Mouse (Mus musculus): ENCODE measurements around the gene Tiparp. TPM values are rescaled to one million over a fixed set of nuclear protein-coding genes. Genes with fewer than 3 reads are reported as not detected.

Tiparp gene
- polyA plus RNA-seq, 1 experiment from 2014 or later: 25.4 TPM

GRCm38 (mm10) chr3:65528614-65529470, 632 bp downstream of the Tiparp start:
- peak; percentile 56 for DNase-seq (ENCODE audit: low spot score)

DNA sequence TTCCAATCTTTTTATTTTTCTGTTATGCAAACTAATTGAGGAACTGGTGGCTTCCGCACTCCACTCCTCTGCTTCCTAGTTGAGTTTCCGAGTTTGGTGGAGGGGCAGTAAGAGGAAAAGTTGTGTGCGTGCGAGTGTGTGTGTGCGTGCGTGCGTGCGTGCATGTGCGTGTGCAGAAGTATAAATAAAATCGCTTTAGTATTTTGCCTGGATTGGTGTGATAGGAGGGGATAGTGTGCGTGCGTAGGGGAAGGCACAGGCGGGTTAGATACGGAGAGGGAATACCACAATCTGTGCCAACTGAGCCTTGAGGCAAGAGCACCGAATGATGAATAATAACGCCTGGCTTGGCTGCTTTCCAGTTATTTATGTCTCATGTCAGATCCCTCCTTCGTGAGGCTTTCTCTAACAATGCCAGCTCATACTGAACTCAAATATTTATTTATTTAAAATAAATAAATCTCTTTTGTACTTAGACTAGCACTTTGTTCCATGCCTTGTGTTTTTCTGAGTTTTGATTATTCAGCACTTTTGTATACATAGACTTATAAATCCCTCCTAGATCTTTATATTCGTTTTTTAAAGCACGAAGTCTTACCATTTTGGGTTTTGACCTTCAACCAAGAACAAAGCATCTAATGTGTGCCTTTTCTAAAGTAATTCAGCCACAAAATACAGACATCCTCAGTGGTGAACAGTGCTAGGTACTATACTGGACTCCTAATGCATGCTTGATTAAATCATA, 1.4 kb downstream of the Tiparp start:
- no peak for DNase-seq (ENCODE audit: low spot score)

DNA sequence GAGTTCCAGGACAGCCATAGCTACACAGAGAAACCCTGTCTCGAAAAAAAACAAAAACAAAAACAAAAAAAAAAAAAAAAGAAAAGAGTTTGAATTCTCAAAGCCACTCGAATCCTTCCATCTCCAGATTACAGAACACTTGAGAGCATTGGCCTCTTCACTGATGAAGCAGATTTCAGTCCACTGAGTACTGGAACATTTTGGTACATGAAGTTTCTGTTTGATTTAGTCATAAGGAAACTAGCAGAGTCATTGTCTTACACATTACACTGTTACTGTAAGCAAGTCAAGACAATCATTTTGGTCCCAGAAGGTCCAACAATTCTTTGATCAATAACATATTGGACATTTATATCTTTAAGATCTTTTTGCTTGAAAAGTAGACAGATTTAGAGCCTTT, 4.8 kb downstream of the Tiparp start:
- DNase-seq (ENCODE audit: low spot score): no peak

DNA sequence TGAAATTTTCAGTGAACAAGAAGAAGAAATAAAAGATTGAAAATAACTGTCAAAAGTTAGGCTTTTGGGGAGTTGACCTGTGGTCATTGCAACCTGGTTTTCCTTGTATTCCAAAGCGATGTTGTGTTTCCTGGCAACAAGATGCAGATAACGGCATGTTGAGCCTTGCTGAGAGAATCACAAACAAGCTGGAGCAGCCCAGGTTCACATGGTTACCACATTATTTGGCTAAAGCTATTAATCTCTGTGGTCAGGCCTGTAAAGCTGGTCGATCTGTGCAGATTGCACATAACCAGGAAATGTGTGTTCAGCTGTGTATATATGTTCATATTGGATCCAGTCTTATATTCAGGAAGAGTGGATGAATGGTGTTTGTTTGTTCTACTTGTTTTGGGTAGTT, 5.4 kb downstream of the Tiparp start:
- DNase-seq (ENCODE audit: low spot score): no peak

GRCm38 (mm10) chr3:65534488-65534887, 6.3 kb downstream of the Tiparp start:
- no peak for DNase-seq (ENCODE audit: low spot score)

GRCm38 (mm10) chr3:65535087-65535761, 7.0 kb downstream of the Tiparp start:
- DNase-seq (ENCODE audit: low spot score): no peak

DNA sequence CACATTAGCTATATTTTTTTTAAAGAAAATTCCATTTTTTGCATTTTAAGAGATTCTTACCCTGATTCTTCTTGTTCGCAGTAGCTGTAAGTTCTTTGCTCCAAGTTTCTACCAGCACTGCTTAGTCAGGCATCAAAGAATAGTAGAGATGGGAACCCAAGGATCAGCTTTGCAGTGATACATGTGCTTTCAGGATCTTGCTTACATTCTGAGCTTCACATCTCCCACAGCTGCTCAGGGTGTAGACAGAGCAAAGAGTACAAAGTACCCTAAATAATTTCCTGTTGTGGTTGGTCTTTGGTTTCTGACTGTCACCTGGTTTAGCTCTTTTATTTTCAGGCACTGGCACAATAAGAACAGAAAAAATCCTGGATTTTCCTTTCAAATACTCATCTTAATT, 9.1 kb downstream of the Tiparp start:
- peak; percentile 72 for DNase-seq (ENCODE audit: low spot score)

DNA sequence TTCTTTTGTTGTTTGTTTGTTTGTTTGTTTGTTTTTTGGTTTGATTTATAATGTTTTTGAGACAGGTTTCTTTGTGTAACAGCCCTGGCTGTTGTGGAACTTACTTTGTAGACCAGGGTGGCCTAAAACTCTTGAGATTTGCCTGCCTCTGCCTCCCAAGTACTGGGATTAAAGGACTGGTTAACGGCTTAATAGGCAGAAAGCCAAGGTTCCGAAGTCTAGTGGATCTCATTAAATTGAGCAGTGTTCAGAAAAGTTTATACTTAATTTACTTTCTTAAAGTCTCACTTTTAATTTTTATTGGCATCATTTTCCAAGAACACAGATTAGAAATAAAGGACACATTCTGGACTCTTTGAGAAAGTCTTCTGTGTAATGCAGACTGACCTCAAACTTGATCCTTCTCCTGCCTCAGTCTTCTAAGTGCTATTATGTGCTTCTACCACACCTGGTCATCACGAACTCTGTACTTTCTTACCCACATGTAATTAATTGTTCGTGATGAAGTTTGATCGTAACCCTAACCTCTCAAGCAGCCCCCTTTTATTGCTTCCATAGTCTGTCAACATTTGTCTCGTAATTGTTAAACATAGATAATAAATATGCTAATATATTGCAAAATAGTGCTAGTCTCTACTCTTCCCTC, 12.8 kb downstream of the Tiparp start:
- DNase-seq (ENCODE audit: low spot score): no peak

DNA sequence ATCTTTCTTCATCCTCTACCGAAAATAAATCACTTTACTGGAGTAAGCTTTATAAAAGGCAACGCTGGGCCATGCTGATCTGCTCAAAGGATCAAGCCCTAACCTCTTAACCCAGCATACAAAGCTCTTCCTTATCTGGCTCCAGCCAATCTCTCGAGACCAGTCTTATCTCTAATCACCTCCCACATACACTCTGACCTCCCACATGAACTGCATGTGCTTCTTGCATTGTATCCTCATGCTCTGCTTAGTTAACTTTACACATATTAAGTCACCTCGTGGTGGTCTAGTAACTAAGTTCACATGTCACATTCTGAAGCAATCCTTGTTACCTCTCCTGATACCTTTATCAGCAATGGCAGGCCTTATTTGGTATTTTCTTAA, 13.3 kb downstream of the Tiparp start:
- DNase-seq (ENCODE audit: low spot score): no peak

DNA sequence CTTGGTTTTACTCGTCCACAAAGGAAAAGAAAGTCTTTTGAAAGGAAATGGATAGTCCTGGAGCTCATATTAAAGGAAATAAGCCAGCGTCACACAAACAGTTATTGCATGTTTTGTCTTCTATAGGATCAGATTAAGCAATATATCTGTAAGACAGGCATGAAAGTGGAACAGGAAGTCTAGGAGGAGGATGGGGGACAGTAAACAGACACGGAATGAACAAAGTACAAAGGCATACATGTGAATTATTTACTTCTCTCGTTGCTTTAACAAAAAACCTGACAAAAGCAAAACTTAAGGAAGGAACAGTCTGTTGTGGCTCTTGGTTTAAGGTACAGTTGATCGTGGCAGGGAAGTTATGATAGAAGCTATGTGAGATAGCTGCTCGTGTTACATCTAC, 21.6 kb downstream of the Tiparp start:
- no peak for DNase-seq (ENCODE audit: low spot score)

DNA sequence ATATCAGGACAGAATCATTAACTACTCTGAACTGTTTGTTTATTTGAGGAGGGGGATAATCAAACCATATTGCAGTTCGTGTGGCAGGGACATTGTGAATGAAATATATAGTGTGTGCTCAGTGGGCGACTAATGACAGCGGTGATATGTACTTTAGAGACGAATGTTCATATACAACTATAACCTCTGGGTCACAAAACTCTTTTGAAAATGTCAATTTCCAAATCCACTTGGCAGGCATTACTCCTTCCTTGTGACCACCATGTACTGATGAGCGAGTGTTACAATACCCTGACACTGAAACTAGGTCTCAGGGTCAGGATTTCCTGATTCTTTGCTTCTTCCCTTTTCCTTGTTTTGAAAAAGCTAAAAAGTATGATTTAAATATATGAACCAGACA, 22.9 kb downstream of the Tiparp start:
- no peak for DNase-seq (ENCODE audit: low spot score)

DNA sequence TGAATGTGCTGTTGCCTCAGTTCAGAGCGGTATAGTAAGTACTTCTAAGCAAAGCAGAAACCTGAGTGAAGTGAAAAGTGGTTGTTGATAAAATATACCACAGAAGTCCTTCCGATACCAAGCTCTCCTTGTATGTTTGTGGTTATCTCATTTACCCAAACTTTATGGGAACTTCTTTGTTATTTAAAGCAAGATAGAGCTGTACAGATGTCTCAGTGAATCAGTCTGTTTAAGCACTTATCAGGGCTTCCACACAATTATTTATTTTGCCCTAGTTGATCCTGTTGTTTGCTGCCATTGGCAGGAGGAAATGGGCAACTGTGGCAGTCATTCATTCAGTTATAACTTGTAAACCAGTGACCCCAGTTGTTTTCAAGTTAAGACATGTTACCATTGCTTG, 26.4 kb downstream of the Tiparp start:
- no peak for DNase-seq (ENCODE audit: low spot score)

GRCm38 (mm10) chr3:65558679-65559078, 30.5 kb downstream of the Tiparp start:
- DNase-seq (ENCODE audit: low spot score): no peak

- DNase-seq (ENCODE audit: low spot score): no peak
Observed at GRCm38 (mm10) chr3:65562212-65562611, 34.0 kb downstream of the Tiparp start.

GRCm38 (mm10) chr3:65562694-65563093, 34.5 kb downstream of the Tiparp start:
- DNase-seq (ENCODE audit: low spot score): no peak

- DNase-seq (ENCODE audit: low spot score): no peak
Observed at GRCm38 (mm10) chr3:65563926-65564624, 35.9 kb downstream of the Tiparp start.

GRCm38 (mm10) chr3:65565632-65566300, 37.6 kb downstream of the Tiparp start:
- DNase-seq (ENCODE audit: low spot score): no peak

GRCm38 (mm10) chr3:65569941-65570340, 41.7 kb downstream of the Tiparp start:
- no peak for DNase-seq (ENCODE audit: low spot score)

GRCm38 (mm10) chr3:65573516-65573915, 45.3 kb downstream of the Tiparp start:
- no peak for DNase-seq (ENCODE audit: low spot score)

GRCm38 (mm10) chr3:65577602-65578001, 49.4 kb downstream of the Tiparp start:
- DNase-seq (ENCODE audit: low spot score): no peak

All from thymus, postnatal 0 days (tissue).